Mouse (Mus musculus) CH12.LX (cell line): ENCODE measurements around the gene Hist1h4h.
"Not testable (repeated sequence)": the region's sequence is repeated elsewhere in the genome, so short reads cannot be mapped to it uniquely, and the experiment has no call there.

Experiments used
- CTCF ChIP-seq, 2 experiments: IDR thresholded peaks in 1 of 2; conservative IDR thresholded peaks in 1 of 2; 2 replicates each; pipeline ENCODE4 v1.5.1; 2011 to 2012; ENCODE audit warnings: low read depth in 2 of 2, low read length in 2 of 2, improper control_type of control experiment in 1 of 2, inconsistent platforms in 1 of 2, mild to moderate bottlenecking in 1 of 2, moderate library complexity in 1 of 2
- E2F4 ChIP-seq: IDR thresholded peaks from 2 replicates; pipeline ENCODE4 v1.6.1; 2011; ENCODE audit warnings: low read depth, low read length, improper control_type of control experiment; ENCODE audit not compliant: insufficient replicate concordance
- ELF1 ChIP-seq: IDR thresholded peaks from 2 replicates; pipeline ENCODE4 v1.6.1; 2014; ENCODE audit warnings: low read depth, mild to moderate bottlenecking, inconsistent platforms, low read length, improper control_type of control experiment
- JUN ChIP-seq: IDR thresholded peaks from 2 replicates; pipeline ENCODE4 v1.6.1; 2011; ENCODE audit warnings: low read depth, mild to moderate bottlenecking, low read length, improper control_type of control experiment, moderate library complexity; ENCODE audit not compliant: insufficient read depth
- JUND ChIP-seq: conservative IDR thresholded peaks from 2 replicates; pipeline ENCODE4 v1.6.1; 2011; ENCODE audit warnings: low read depth, low read length, improper control_type of control experiment
- NELFE ChIP-seq: IDR thresholded peaks from 2 replicates; pipeline ENCODE4 v1.6.1; 2011; ENCODE audit warnings: low read depth, low read length, improper control_type of control experiment
- POLR2A ChIP-seq: IDR thresholded peaks from 2 replicates; pipeline ENCODE4 v1.6.1; 2011; ENCODE audit warnings: low read depth, mild to moderate bottlenecking, improper control_type of control experiment, low read length
- RAD21 ChIP-seq: IDR thresholded peaks from 2 replicates; pipeline ENCODE4 v1.6.1; 2011; ENCODE audit warnings: low read depth, mild to moderate bottlenecking, low read length, improper control_type of control experiment, moderate library complexity
- SIN3A ChIP-seq: IDR thresholded peaks from 2 replicates; pipeline ENCODE4 v1.6.1; 2012; ENCODE audit warnings: low read length, improper control_type of control experiment, inconsistent platforms
- ZKSCAN1 ChIP-seq: IDR thresholded peaks from 2 replicates; pipeline ENCODE4 v1.6.1; 2012; ENCODE audit warnings: low read depth, inconsistent platforms, low read length, improper control_type of control experiment, borderline replicate concordance
- ZMIZ1 ChIP-seq: IDR thresholded peaks from 2 replicates; pipeline ENCODE4 v1.6.1; 2012; ENCODE audit warnings: low read depth, mild to moderate bottlenecking, inconsistent platforms, low read length, improper control_type of control experiment

- TF ChIP-seq ELF1; ZKSCAN1; JUND; RAD21; CTCF (conservative IDR thresholded peaks at IDR 0.05 in 1 of 2, IDR thresholded peaks at IDR 0.05 in 1 of 2; ENCODE audit: low read depth in 2 of 2, low read length in 2 of 2); E2F4; JUN: not testable (repeated sequence)
- TF ChIP-seq POLR2A: peak; percentile 85
- TF ChIP-seq NELFE: peak; percentile 81
- peak; percentile 98 for TF ChIP-seq ZMIZ1
- TF ChIP-seq SIN3A: 0 out of 2 replicates have a peak, but pooled peaks have one; percentile 3
These were observed 43.8 kb downstream of the Hist1h4h start for GRCm38 (mm10) chr13:23574546-23575170.
